Mouse (Mus musculus) layer of hippocampus, adult 2 months (tissue): ENCODE data around the gene Abcc9. TPM values are rescaled to one million over a fixed set of nuclear protein-coding genes. Genes with fewer than 3 reads are reported as not detected.
"Not testable (repeated sequence)": the region's sequence is repeated elsewhere in the genome, so short reads cannot be mapped to it uniquely, and the experiment has no call there.

ENCODE experiments used
- DNase-seq, 2 experiments: peaks; one replicate each; pipeline ENCODE4 v3.0.0; 2022; ENCODE audit warnings: low spot score in 2 of 2
- H3K27ac ChIP-seq: fragments of 200-600 bp; 2 replicates; pipeline ENCODE4 v1.8.1; 2022
- H3K4me3 ChIP-seq: fragments of 200-600 bp; 2 replicates; pipeline ENCODE4 v1.8.1; 2022; ENCODE audit warnings: mild to moderate bottlenecking
- CTCF ChIP-seq: fragments of 200-600 bp; conservative IDR thresholded peaks from 2 replicates; pipeline ENCODE4 v1.8.1; 2022; ENCODE audit warnings: antibody characterized with exemption, mild to moderate bottlenecking, moderate library complexity
- total RNA-seq, 2 experiments: library from RNA; stranded (reverse); gene quantifications; 2 replicates each; pipeline ENCODE4 v1.2.3; 2021

Gene Abcc9
- total RNA-seq, 2 experiments from 2014 or later, result 3.4 to 4.0 TPM

DNA sequence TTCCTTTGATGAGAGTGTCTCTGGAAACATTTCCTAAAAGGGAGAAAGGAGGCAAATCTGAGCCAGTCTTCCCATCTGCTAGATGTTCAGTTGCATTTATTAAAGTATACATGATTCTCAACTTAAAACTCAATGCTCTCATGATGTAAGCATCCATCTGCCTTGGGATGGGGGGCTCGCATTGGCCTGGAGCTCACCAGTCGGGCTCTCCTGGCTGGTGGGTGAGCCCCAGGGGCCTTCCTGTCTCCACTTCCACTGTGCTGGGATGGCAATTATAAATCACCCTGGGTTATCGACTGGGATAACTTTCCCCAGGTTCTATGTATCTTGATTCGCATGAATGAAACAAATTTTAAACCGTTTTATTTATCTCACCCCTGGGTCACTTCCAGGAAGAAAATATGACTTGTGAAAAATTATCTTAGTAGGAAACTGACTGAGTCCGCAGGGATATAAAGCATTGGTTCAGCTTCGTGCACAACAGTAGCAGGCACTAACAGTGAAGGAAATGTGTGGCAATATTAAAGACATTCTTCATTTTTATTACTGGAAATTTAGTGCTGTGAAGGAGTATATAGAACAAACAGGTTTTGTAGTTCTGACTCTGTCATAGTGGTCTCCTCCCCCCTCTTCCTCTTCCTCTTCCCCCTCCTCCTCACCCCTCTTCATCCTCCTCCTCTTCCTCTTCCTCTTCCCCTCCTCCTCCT is 19.0 kb downstream of the Abcc9 start:
- no peak for DNase-seq
- TF ChIP-seq CTCF, result no peak
- H3K27ac ChIP-seq, result no peak overlapping the region
- no peak overlapping the region for H3K4me3 ChIP-seq

DNA sequence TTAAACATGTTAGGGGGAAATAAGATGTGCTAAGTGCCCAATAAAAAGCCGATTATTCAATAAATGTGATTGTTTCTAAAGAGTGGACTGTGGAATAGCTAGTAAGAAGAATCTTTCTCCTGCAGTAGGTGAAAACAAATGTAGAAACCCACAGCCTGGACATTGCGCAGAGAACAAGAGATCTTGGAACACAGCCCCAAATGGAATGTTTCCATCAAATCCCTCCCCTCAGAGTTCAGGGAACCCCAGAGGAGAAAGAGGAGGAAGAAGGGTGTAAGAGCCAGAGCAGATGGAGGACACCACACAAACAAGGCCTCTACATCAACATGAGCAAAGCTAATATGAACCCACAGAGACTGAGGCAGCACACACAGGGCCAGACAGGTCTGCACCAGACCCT is 32.1 kb downstream of the Abcc9 start:
- no peak for DNase-seq
- Histone ChIP-seq H3K4me3 (no peak overlapping the region), H3K27ac (no peak overlapping the region)
- no peak for TF ChIP-seq CTCF

- no peak for TF ChIP-seq CTCF
- no peak overlapping the region for H3K27ac ChIP-seq
- no peak for DNase-seq
- H3K4me3 ChIP-seq, result no peak overlapping the region
These were observed 32.8 kb downstream of the Abcc9 start for GRCm38 (mm10) chr6:142669343-142669742.

- no peak overlapping the region for H3K27ac ChIP-seq
- no peak for DNase-seq
- no peak for TF ChIP-seq CTCF
- no peak overlapping the region for H3K4me3 ChIP-seq
These were observed 33.3 kb downstream of the Abcc9 start for GRCm38 (mm10) chr6:142668831-142669230.

- no peak overlapping the region for H3K4me3 ChIP-seq
- TF ChIP-seq CTCF, result no peak
- H3K27ac ChIP-seq, result no peak overlapping the region
- no peak for DNase-seq
These were observed 33.7 kb downstream of the Abcc9 start for GRCm38 (mm10) chr6:142668419-142668766.

- DNase-seq, result no peak
These were observed 34.3 kb downstream of the Abcc9 start for GRCm38 (mm10) chr6:142667701-142668418.

GRCm38 (mm10) chr6:142662056-142662455 is 40.1 kb downstream of the Abcc9 start:
- DNase-seq, H3K27ac ChIP-seq: not testable (repeated sequence)

More at GRCm38 (mm10) chr6:142667701-142668418, 34.3 kb downstream of the Abcc9 start:
- no peak for TF ChIP-seq CTCF
- Histone ChIP-seq H3K27ac (no peak overlapping the region), H3K4me3 (no peak overlapping the region)

DNA sequence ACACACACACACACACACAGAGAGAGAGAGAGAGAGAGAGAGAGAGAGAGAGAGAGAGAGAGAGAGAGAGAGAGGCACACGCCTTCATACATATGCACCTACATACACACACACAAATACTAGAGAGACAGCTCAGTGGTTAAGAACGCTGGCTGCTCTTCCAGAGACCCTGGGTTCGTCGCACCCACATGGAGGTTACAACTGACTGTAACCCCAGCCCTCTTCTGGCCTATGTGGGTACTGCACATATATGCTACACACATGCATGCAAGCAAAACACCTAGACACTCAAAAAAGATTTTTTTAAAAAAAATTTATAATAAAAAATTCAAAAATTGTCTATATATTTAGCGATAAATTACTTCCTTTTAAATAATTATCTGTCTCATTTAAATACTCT is 43.1 kb downstream of the Abcc9 start:
- Histone ChIP-seq H3K4me3 (no peak overlapping the region), H3K27ac (no peak overlapping the region)
- no peak for DNase-seq
- TF ChIP-seq CTCF, result peak; percentile 63

More at GRCm38 (mm10) chr6:142662056-142662455, 40.1 kb downstream of the Abcc9 start:
- not testable (repeated sequence) for H3K4me3 ChIP-seq

DNA sequence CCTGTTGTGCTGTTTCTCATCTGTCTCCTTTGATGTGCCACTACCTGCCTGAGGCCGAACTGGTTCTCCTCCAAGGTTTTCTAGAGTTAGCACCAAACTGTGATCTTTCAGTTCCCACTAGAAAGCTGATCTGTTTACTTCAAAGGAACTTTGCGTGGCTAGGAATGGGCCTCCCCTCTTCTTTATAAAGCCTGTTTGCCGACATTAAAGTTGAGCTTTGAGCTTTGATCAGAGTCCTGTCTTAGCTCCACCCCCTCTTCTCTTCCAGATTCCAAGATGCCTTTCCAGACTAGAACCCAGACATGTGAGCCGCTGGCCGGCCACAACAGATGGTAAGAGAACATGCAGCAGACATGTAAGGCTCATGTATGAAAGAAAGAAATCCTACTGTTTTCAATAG is 47.6 kb downstream of the Abcc9 start:
- no peak for TF ChIP-seq CTCF
- no peak for DNase-seq
- Histone ChIP-seq H3K4me3 (no peak overlapping the region), H3K27ac (no peak overlapping the region)

GRCm38 (mm10) chr6:142652175-142652574 is 49.9 kb downstream of the Abcc9 start:
- TF ChIP-seq CTCF, result no peak
- Histone ChIP-seq H3K27ac (no peak overlapping the region), H3K4me3 (no peak overlapping the region)
- DNase-seq, result no peak

DNA sequence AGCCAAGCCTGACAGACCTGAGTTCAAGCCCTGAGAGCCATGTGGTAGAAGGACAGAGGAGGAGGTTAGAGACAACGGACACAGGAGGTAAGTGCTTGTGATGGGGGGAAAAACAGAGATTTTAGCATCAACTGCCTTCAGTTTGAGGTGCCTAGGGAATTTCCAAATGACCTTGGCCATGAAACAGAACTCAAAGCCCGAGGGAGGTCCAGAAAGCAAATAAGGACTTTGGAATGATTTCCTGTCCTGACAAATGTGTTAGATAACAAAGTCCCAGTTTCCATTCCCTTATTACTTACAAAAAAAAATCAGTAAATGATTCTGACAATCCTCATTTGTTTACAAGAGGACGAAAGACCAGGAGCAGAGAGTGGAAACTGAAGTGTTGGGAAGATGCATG is 52.8 kb downstream of the Abcc9 start:
- no peak for TF ChIP-seq CTCF
- H3K4me3 ChIP-seq, result no peak overlapping the region
- DNase-seq, result no peak
- H3K27ac ChIP-seq, result no peak overlapping the region

DNA sequence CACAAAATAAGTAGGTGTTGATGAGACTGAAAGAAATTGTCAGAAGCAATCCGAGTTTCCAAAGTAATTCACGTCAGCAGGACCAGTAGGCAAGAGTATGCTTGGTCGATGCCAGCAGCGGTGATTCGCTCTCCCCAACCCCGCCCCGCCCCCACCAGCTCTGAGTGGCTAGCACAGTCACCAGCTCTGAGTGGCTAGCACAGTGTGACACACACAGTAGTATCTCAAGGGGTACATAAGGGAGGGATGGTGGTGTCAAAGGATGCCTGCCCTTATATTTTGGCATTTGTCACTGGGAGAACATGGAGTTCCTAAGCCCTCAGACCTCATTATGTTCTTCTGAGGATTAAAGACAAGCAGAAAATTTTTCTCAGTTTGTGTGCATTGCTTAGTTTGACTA is 56.6 kb downstream of the Abcc9 start:
- Histone ChIP-seq H3K27ac (no peak overlapping the region), H3K4me3 (no peak overlapping the region)
- no peak for TF ChIP-seq CTCF
- no peak for DNase-seq

DNA sequence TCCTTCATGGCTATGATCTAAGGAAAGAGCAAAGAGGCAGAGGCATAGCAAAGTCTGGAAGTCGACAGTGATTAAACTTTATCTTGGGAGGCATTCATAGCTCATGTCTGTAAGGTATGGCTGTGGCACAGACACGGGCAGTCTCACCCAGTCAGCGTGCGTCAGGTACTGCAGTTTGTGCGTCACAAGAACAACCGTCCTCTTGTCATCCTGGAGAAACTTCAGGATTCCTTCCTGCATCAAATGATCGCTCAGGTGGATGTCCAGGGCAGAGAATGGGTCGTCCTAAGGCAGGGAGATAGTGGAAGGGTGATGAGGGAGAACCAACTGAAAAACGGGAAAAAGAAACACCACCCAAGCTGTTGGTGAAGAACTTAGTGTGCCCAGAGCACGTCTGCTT is 62.8 kb downstream of the Abcc9 start:
- H3K27ac ChIP-seq, result no peak overlapping the region
- no peak for DNase-seq
- H3K4me3 ChIP-seq, result no peak overlapping the region
- no peak for TF ChIP-seq CTCF

DNA sequence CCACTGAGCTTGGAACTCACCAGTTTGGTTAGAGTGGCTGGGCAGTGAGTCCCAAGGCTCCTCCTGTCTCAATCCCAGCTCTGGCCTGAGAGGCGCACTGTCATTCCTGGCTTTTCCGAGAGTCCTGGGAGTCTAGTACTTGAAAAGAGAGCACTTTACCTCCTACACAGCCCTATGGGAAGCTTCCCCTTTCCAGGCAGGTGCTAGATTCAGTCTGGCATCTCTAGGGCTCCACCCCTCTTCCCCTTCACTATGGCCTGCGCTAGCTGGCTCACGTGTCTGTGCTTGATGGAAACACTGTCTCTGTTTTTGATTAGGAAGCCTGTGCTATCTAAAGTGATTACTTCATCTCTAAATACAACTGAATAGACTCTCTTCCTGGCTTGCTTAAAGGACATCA is 66.5 kb downstream of the Abcc9 start:
- no peak for TF ChIP-seq CTCF
- no peak for DNase-seq
- no peak overlapping the region for H3K27ac ChIP-seq
- H3K4me3 ChIP-seq, result no peak overlapping the region
